Mouse (Mus musculus): ENCODE data around the gene Bach2.

The Bach2 gene

DNA sequence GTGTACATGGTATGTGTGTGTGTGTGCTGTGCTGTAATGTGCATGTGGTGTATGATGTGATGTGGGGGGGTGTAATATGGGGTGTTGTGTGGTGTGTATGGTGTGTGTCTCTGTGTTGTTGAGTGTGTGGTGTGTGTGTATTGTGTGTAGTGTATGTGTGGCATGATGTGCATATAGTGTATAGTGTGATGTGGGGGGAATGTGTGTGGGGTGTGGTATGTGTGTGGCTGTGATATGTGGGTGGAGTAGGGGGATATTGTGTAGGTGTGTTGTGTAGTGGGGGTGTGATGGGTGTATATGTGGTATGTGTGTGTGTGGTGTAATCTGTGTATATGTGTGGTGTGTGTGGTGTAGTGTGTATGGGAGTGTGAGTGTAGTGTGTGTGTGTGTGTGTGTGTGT, 15.0 kb upstream of the Bach2 start:
- DNase-seq (ENCODE audit: extremely low read depth, insufficient read length, low spot score), result no peak

- no peak for DNase-seq (ENCODE audit: extremely low read depth, insufficient read length, low spot score)
These were observed 13.4 kb upstream of the Bach2 start for GRCm38 (mm10) chr4:32225191-32225590.

- DNase-seq (ENCODE audit: extremely low read depth, insufficient read length, low spot score), result no peak
These were observed 10.5 kb upstream of the Bach2 start for GRCm38 (mm10) chr4:32227970-32228557.

GRCm38 (mm10) chr4:32229266-32229665, 9.3 kb upstream of the Bach2 start:
- no peak for DNase-seq (ENCODE audit: extremely low read depth, insufficient read length, low spot score)

GRCm38 (mm10) chr4:32231258-32232055, 7.1 kb upstream of the Bach2 start:
- no peak for DNase-seq (ENCODE audit: extremely low read depth, insufficient read length, low spot score)

DNA sequence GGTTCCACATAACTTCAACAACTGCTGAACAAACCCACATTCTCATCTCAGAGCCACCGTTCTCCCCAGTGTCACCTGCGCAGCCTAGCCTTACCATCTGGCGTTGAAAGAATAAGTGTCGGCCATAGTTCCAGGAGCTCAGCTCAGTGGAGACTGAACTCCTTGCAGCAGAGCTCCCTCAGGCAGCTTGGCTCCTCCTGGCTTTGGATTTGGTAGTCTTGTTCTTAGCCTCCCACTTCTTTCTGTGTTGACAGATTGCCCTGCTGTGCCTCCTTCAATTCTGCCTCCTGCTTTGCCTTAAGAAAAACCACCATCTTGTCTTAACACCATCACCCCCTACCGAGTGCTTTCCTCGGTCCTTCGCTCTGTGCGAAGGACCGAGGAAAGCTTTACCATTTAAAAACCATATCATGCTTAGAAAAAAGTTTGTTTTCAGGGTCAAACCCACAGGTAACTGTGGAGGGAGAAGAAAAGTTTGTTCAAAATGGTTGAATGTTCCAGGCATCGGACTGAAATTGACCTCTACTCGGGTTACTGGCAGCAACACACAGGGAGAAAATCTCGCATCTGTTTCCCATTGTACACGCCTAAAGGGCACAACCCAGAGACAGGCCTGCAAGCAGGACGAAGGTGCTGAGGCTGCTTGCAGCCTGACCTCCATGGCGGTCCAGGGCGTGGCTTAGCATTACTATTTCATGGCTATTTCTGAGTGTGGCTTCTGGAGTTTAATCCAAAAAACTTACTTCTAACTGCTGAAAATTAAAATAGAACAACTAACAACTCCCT, 2.5 kb upstream of the Bach2 start:
- no peak for DNase-seq (ENCODE audit: extremely low read depth, insufficient read length, low spot score)

DNA sequence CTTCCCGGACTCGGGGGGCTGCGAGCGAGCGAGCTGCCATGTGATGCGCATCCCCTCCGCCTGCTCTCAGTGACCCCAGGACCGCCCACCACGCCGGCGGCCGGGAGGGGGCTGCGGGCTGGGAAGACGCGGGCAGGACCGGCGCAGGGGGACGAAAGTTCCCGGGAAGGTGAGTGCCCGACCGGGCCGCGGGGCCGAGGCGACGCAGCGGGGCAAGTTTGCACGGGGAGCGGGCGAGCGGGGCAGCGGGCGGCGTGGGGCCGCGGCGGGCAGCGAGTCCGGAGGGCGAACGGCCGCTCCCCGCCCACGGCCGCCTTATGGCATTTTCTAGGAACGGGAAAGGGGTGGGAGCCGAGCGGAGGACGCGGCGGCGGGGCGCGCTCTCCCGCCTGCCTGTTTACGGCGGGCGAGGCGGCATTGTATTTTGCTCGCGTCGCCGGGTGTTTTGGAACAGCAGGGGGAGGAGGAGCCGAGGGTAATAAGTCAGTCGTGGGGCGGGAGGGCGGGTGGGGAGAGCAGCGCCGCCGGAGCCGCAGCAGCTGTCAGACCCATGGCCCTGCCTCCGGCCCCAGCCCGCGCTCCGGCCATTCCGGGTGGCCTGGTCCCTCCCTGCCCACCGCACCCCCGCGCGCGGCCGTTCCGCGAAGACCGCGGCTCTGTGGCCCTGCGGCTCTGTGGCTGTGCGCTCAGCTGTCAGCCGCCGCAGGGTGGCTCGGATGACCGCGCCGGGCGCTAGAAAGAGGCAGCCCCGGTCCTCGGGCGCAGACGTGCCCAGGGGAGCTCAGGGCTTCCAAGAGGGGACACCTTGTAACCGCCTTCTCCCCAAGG, 531 bp downstream of the Bach2 start:
- DNase-seq (ENCODE audit: extremely low read depth, insufficient read length, low spot score), result peak; percentile 35

DNA sequence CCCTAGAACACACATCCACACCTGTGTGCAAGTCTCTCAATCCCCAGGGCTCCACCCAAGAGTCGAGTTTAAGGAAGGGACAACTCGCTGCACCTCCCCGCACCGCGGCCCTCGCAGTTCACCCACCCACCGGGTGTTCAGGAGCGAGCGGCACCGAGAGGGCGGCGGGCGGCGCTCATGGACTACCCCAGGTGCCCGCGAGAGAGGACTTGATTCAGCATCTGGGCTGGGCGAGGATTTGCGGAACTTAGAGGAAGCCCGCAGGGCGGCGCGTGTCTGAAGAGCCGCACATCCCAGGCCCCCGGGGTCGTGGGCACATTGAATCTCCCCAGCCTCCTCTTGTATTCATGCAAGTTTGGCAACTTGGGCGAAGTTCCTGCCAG, 1.1 kb downstream of the Bach2 start:
- DNase-seq (ENCODE audit: extremely low read depth, insufficient read length, low spot score), result peak; percentile 37

DNA sequence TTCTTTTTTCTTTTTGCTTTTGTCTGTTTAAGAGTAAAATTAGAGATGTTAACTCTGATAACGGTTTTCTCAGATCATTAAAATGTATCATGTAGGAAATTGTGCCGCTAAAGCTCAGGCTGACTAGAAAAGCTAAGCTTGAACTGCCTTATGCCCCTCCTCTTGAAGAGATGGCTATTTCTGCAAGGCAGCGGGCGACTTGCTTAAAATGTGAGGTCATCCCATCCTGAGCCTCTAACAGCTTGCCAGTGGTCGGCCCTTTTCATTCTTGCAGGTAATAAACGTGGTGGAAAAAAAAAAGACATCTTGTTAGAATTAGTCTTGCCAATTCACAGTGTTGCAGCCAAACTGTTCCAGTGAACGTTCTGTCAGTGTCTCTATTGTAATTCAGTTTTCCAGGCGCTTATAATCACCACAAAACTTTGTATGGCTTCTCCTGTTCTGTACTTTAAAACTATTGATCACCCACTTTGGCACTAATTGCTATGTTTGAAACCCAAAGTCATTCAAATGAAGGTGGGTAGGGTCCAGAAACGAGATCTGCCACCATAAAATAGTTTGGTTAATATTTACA, 1.9 kb downstream of the Bach2 start:
- DNase-seq (ENCODE audit: extremely low read depth, insufficient read length, low spot score), result no peak

GRCm38 (mm10) chr4:32241351-32241980, 2.9 kb downstream of the Bach2 start:
- no peak for DNase-seq (ENCODE audit: extremely low read depth, insufficient read length, low spot score)

DNA sequence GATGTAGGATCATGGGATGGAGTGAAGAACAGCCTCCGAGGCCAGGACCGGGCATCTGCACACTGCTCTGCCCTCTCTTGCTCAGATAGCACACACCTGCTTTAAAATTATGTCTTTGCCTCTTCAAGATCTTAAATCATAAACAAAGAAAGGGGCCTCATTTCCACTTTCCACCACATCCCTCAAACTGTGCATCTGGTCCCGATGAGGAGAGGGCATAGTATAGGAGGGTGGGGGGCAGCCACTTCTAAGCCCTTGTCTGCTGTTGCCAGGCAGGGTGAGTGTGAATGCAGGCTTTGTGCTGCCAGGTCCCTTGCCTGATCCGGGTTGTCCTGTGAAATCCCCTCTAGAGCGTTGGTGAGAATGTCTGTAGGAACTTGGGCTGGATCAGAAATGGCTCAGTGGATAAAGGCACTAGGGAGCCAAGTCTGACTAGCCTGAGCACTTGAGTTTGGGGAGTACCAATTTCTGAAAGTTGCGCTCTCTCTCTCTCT, 3.6 kb downstream of the Bach2 start:
- no peak for DNase-seq (ENCODE audit: extremely low read depth, insufficient read length, low spot score)

DNA sequence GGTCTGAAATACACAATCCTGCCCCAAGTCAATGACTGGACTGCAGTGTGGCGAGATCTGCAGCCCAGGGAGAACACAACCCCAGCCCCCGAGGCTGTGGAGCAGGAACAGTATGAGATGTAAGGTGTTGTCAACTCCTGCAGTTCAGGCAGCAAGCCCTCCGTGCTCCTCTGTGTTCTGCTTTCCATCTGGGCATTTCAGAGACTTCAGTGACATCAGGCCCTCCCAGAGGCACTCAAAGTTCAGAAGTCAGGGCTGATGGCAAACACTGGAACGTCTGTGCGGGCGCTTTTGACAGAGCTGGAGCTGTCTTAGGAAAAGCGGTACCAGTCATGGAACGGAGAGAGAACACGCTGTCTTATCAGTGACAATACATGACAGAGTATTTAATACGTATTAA, 4.9 kb downstream of the Bach2 start:
- DNase-seq (ENCODE audit: extremely low read depth, insufficient read length, low spot score), result no peak

- no peak for DNase-seq (ENCODE audit: extremely low read depth, insufficient read length, low spot score)
These were observed 5.6 kb downstream of the Bach2 start for GRCm38 (mm10) chr4:32244092-32244745.

DNA sequence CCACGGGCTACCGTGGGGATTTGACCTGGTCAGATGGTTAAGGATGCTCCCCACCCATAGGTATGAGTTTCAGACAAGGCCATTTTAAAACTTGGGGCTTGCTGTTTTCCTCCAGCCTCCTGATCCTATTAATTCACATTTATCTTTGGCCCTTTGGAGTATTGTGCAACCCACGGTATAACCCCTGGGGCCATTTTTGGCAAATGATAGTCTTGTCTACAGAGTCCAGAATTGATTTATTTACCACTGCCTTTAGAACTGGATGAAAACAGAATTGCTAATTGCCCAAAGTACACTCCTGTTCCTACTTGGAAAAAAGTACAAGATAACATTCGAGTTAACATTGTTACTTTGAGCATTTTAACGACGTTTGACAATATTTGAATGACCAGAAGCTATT, 7.0 kb downstream of the Bach2 start:
- DNase-seq (ENCODE audit: extremely low read depth, insufficient read length, low spot score), result no peak

DNA sequence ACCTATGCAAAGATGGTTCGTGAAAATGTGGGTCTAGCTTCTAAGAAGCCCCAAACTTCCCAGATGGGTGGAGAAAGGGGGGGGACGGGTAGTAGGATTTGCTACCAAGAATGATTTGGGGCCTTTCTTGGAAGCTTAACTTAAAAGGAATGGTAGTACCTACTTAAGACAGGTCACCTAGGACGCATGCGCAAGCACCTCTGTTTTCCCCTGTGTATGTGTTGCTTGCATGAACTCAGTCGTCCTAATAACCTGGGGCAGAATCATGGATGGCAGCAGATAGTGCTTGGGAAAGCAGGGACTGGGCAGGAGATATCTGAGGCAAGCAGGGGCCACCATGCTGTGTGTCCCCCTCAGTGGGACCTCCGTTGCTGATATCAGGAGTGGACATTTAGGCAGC, 7.4 kb downstream of the Bach2 start:
- no peak for DNase-seq (ENCODE audit: extremely low read depth, insufficient read length, low spot score)

DNA sequence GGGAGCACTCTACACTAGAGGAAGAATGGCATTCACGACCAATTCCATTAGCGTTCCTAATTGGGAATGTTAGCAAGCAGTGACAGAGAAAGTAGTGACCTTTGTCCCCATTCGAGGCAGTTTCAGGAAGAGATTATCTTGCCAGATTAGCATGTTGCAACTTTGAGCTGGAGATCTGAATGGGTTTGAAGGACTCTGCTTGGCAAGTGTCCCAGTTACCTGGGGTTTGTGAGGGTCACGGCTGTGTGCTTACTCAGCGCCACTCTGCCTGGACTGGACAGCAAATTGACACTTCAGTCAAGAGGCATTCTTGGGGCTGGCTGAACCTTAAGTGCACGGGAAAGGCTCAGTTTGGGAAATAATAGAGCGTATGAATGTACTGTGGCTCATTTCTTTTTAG, 8.2 kb downstream of the Bach2 start:
- DNase-seq (ENCODE audit: extremely low read depth, insufficient read length, low spot score), result no peak

DNA sequence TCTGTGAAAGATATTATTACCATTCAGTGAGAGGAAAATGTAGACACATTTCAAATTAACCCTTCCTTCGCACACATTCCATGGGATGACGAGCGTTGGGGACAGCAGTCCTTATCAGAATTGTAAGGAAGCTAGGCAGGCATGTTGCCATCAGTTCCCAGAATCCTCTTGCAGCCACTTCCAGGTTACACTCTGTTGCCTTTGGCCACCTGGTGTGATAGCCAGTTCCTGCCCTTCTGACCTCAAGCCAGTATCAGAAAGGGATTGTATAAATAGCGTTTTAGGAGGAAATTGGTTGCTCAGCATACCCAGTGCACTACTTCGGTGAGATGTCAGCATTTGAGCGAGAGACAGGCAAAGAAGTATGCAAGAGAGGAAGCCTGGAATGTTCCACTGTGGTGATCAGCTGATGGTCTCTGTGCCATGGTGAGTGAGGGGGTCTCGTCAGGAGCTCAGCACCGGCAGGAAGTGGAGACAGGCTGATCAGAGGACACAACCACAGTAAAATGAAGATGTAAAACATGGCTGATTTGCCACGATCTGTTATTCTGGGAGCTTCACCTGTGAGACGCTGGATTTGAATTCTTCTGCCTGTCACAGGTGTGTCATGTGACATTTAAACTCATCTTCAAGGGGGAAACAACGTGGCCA, 9.0 kb downstream of the Bach2 start:
- no peak for DNase-seq (ENCODE audit: extremely low read depth, insufficient read length, low spot score)

GRCm38 (mm10) chr4:32248236-32248635, 9.6 kb downstream of the Bach2 start:
- peak; percentile 53 for DNase-seq (ENCODE audit: extremely low read depth, insufficient read length, low spot score)

GRCm38 (mm10) chr4:32248990-32249393, 10.4 kb downstream of the Bach2 start:
- DNase-seq (ENCODE audit: extremely low read depth, insufficient read length, low spot score), result no peak
